11 mouse cellular contexts compared by ENCODE assay signal in the genomic region with DNA sequence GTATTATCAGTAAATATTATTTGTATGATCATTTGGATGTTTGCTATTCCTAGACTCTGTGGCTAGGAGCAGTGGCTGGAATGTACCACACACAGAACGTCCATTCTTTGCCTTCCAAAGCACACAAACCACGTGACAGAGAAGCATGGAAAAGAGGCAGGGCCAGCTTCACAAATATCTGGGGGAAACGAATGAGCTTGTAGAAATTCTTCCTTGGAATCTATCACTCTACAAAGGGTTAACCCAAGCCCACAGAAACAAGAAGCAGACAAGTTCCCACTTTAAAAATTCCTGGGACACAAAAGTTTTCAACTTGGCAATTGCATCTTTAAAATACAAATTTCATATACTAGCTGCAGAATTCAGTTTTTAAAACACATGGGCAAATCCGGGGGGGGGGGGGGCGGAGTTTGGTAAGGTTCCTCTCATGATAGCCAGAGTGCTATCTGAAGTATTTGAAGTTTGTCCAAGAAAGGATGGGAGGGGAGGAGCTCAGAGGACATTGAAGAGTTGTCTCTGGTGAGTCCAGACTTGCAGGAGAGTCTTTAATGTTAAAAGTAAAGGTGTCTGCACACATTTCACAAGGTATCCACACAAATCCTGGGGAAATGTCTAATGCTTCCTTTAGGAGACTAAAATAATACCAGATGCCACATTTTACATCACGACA.
DNase-seq lines count a peak whose midpoint lies in the region; ATAC-seq and TF ChIP-seq lines count a peak whose summit lies in the region.
"Had no signal": no experiment of that assay in that cellular context is flagged by ENCODE, and none has a peak within 500 bp of the region (broad histone marks: within the 10 kb centered on the region; RNA-seq: fewer than 3 reads in every experiment).

No protein-coding gene starts in this region.

- no peaks in the 10 kb centered on the region for H3K27me3 ChIP-seq in embryonic facial prominence, embryonic 12.5 days
- no peaks in the 10 kb centered on the region for H3K27me3 ChIP-seq in hindbrain, embryonic 14.5 days (ENCODE audit: control insufficient read depth, insufficient read depth, low read length)
- no peaks in the 10 kb centered on the region for H3K27me3 ChIP-seq in neural tube, embryonic 12.5 days (replicated peaks)
- no peaks in the 10 kb centered on the region for H3K27me3 ChIP-seq in heart, embryonic 12.5 days (replicated peaks)

- no peak for TF ChIP-seq CTCF in layer of hippocampus, adult 2 months (conservative IDR thresholded peaks at IDR 0.05)

- no peaks in the 10 kb centered on the region for H3K9me3 ChIP-seq in embryonic facial prominence, embryonic 12.5 days
- H3K9me3 ChIP-seq in hindbrain, embryonic 14.5 days (ENCODE audit: control insufficient read depth, low read length) = no peaks in the 10 kb centered on the region
- H3K9me3 ChIP-seq in neural tube, embryonic 12.5 days = no peaks in the 10 kb centered on the region
- H3K9me3 ChIP-seq in heart, embryonic 12.5 days (replicated peaks) = no peaks in the 10 kb centered on the region

- H3K4me3 ChIP-seq in layer of hippocampus, adult 2 months = peak overlapping the region; percentile 83
- no peak overlapping the region for H3K4me3 ChIP-seq in embryonic facial prominence, embryonic 12.5 days
- H3K4me3 ChIP-seq in hindbrain, embryonic 14.5 days (replicated peaks; ENCODE audit: low read length) = peak overlapping the region; percentile 64
- H3K4me3 ChIP-seq in neural tube, embryonic 12.5 days = no peak overlapping the region
- no peak overlapping the region for H3K4me3 ChIP-seq in heart, embryonic 12.5 days

- DNase-seq in layer of hippocampus, adult 2 months (ENCODE audit: low spot score in 2 of 2) = no peak
- no peak for DNase-seq in layer of hippocampus, adult 8-10 months (ENCODE audit: low spot score in 2 of 2)
- no peak for DNase-seq in hindbrain, embryonic 14.5 days (ENCODE audit: low spot score)
- no peak for DNase-seq in adrenal gland, postnatal 4 days (ENCODE audit: low spot score in 2 of 2)
- DNase-seq: kidney, adult 9 months; lung, postnatal 10 days; thymus, postnatal 25 days had no signal

- no peak overlapping the region for H3K9ac ChIP-seq in embryonic facial prominence, embryonic 12.5 days
- peak overlapping the region; percentile 81 for H3K9ac ChIP-seq in hindbrain, embryonic 14.5 days
- H3K9ac ChIP-seq in neural tube, embryonic 12.5 days = no peak overlapping the region
- no peak overlapping the region for H3K9ac ChIP-seq in heart, embryonic 12.5 days

- ATAC-seq in embryonic facial prominence, embryonic 12.5 days (ENCODE audit: insufficient number of reproducible peaks, insufficient read depth, low FRiP score, low TSS enrichment) = no peak
- no peak for ATAC-seq in hindbrain, embryonic 14.5 days (ENCODE audit: low FRiP score)
- no peak for ATAC-seq in neural tube, embryonic 12.5 days (ENCODE audit: low FRiP score, low read depth)
- no peak for ATAC-seq in frontal cortex, adult (ENCODE audit: low TSS enrichment)
- ATAC-seq in heart, embryonic 12.5 days (ENCODE audit: insufficient number of reproducible peaks, low FRiP score) = no peak

- no peaks in the 10 kb centered on the region for H3K4me1 ChIP-seq in embryonic facial prominence, embryonic 12.5 days
- H3K4me1 ChIP-seq in hindbrain, embryonic 14.5 days (replicated peaks; ENCODE audit: control insufficient read depth, insufficient read depth, low read length) = peaks cover 28% of the 10 kb centered on the region
- 0 out of 2 replicates have a peak, but pooled peaks cover 3% of the 10 kb centered on the region for H3K4me1 ChIP-seq in neural tube, embryonic 12.5 days
- H3K4me1 ChIP-seq in heart, embryonic 12.5 days (replicated peaks) = 0 out of 2 replicates have a peak, but pooled peaks cover 8% of the 10 kb centered on the region

- peak overlapping the region; percentile 13 for H3K4me2 ChIP-seq in embryonic facial prominence, embryonic 12.5 days (replicated peaks)
- H3K4me2 ChIP-seq in hindbrain, embryonic 14.5 days (replicated peaks) = peak overlapping the region; percentile 50
- peak overlapping the region; percentile 73 for H3K4me2 ChIP-seq in neural tube, embryonic 12.5 days (replicated peaks)
- H3K4me2 ChIP-seq in heart, embryonic 12.5 days = no peak overlapping the region

- 31% methylated on average over 6 of the region's 6 CpGs for WGBS in embryonic facial prominence, embryonic 12.5 days
- WGBS in hindbrain, embryonic 14.5 days = 25% methylated on average over 6 of the region's 6 CpGs
- 31% methylated on average over 6 of the region's 6 CpGs for WGBS in neural tube, embryonic 12.5 days
- 33% methylated on average over 6 of the region's 6 CpGs for WGBS in heart, embryonic 12.5 days

- peak overlapping the region; percentile 98 for H3K27ac ChIP-seq in layer of hippocampus, adult 2 months
- H3K27ac ChIP-seq in embryonic facial prominence, embryonic 12.5 days = no peak overlapping the region
- no peak overlapping the region for H3K27ac ChIP-seq in hindbrain, embryonic 14.5 days
- H3K27ac ChIP-seq in neural tube, embryonic 12.5 days = no peak overlapping the region
- H3K27ac ChIP-seq in heart, embryonic 12.5 days (ENCODE audit: poor library complexity, severe bottlenecking) = no peak overlapping the region

- H3K36me3 ChIP-seq in embryonic facial prominence, embryonic 12.5 days = no peaks in the 10 kb centered on the region
- H3K36me3 ChIP-seq in hindbrain, embryonic 14.5 days (replicated peaks; ENCODE audit: control insufficient read depth, insufficient read depth) = no peaks in the 10 kb centered on the region
- H3K36me3 ChIP-seq in neural tube, embryonic 12.5 days = no peaks in the 10 kb centered on the region
- H3K36me3 ChIP-seq in heart, embryonic 12.5 days = no peaks in the 10 kb centered on the region

Comparison
In these comparisons a context has a peak if more than half of its experiments do, and no peak if none do; other contexts are left out.
1. H3K4me3 ChIP-seq: peak in layer of hippocampus, adult 2 months (single experiment) and hindbrain, embryonic 14.5 days (single experiment); none in embryonic facial prominence, embryonic 12.5 days (single experiment), neural tube, embryonic 12.5 days (single experiment) and heart, embryonic 12.5 days (single experiment).